Mouse (Mus musculus): ENCODE results near the gene Marc1. TPM values are rescaled to one million over a fixed set of nuclear protein-coding genes. Genes with fewer than 3 reads are reported as not detected.

Marc1 gene
- under 1 TPM in 1 of 2 experiments, not detected in 1; 0.21 TPM for total RNA-seq (2021)
- long read RNA-seq, experiment 1, result 0 reads
- long read RNA-seq, experiment 2, result 0 reads

- no peak for DNase-seq
Observed at GRCm38 (mm10) chr1:184810780-184811575, at the start of gene Marc1. Gene Marc1, minus strand, starts transcription at chr1:184811313.

GRCm38 (mm10) chr1:184860276-184860675 is 49.2 kb upstream of the Marc1 start:
- DNase-seq, result peak; percentile 23 to 59

- no peak for DNase-seq
Observed at GRCm38 (mm10) chr1:184858253-184858652, 47.1 kb upstream of the Marc1 start.

DNA sequence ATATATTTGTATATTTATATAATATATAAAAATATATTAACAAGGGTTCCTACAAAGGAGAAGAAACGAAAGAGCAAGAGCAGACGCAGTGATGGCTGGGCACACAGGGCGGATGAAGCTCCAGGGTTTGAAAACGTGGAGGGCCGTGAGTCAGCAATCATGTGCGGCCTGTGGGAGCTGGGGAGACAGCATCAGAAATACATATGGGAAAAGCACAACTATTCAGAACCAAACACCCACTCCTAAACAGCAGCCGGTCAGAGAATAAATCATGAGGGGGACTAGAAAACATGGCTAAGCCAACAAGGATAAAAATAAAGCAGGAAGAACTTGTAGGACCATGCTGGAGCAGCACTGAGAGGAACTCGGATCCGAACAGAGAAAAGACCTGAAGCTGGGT is 46.1 kb upstream of the Marc1 start:
- no peak for DNase-seq

- peak; percentile 45 to 53 for DNase-seq
Observed at GRCm38 (mm10) chr1:184853922-184854321, 42.8 kb upstream of the Marc1 start.

- DNase-seq, result peak; percentile 89 to 91
Observed at GRCm38 (mm10) chr1:184853339-184853738, 42.2 kb upstream of the Marc1 start.

- peak; percentile 90 to 94 for DNase-seq
Observed at GRCm38 (mm10) chr1:184851741-184852618, 40.9 kb upstream of the Marc1 start.

DNA sequence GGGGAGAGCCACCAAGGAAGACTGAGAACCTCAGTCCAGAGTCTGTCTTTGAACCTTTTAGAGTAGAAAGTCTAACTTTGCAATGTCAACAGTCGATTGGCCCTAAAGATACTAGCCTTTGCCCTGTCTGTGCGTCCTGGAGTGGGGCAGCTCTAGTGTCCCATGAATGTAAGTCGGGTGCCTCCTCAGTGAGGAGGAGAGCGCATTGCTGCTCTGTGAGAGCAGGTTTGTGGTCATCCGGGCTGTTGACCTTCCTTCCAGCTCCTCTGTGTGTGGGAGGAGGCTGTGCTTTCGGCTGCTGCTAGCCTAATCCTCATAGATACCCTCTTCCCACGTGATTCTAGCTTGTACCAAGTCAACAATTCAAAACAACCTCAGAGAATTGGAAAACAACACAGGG is 40.1 kb upstream of the Marc1 start:
- DNase-seq, result peak; percentile 40 to 41

DNA sequence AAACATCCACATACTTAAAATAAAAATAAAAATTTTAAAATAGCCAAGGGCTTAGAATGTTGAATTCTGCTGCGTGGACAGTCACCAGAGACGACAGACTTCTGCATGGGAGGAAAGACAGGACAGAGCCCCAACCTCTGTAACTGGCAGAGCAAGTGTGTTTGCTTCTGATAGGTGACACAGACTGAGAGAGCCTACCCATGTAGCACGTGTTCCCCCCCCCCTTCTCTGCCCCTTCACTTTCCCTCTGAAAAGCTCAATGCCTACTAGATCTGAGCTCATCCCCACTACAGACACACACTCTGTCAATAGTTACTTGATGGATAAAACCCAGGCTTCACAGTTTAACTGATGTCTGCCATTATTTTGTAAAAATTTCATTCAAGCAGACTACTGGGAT is 35.9 kb upstream of the Marc1 start:
- no peak for DNase-seq

DNA sequence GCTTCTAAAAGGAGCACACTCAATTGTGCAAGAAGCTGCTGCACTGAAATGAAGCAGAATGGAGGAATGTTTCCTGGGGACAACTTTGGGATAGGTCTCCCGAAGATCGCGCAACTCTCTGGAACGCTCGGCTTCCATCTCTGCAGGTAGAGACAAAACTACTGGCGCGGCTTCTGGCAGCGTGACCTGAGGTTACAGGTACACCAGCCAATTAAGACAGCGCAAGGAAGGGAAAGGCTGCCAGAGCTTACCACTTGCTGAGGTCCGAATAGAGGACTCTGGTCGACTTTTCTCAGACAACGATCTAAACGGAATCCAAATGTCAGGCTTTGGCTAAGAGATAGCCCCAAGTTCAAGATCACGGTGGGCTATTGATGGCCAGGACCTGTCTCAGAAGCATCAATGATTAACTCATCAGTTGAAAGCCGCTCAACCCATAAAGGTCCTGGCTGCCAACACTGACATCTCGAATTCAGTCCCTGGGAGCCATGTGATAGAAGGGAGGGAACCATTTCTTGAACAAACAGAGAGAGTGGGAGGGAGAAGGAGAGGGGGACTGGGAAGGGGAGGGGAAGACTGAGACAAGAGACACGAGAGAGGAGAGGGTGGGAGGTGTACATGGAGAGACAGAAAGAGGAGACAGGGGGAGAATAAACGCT is 35.1 kb upstream of the Marc1 start, which contains the start of gene Marc2:
Gene Marc2, minus strand, starts transcription at position 360 of the 659 bp plus-strand sequence.
- DNase-seq, result no peak

DNA sequence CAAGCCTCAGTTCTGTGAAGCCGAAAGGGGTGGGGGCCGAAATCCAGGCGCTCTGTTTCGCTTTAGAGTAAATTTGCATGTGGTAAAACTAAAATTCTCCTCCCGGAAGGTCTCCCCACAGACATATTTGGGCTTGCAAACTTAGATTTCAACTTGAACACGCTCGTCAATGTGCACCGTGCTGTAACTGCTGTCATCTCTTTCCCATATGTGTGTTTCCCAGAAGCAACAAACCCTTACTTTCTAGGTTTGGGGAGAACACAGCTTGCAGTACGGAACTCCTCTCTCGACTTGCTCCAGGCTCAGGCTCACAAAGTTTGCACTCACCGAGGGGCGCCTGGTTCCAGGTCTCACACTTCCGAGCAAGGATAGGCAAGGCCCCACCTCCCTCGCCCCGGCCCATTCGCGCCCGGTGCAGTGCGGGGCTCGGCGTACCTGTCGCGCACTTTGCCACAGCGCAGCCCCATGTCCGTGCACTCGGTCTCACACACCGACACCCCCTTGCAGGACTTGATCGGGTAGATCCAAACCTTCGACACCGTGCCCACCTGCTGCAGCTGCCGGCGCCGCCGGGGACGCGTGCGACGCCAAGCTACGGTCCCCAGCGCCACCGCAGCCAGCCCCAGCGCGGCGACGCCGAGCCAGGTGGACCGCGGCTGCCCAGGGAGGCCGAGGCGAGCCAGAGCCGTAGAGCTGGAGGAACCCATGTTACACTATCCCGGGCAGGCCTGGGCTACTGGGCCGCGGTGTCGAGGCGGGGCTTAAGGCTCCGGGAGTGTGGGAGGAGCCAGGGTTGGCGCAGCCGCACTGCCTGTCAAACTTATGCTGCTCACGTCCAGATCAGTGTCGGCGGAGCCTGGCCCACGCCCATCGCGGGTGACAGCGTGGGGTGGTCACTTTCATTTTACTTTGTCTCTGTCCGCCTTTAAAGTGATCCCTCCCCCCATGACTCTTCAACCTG is 34.3 kb upstream of the Marc1 start:
- peak; percentile 96 for DNase-seq

DNA sequence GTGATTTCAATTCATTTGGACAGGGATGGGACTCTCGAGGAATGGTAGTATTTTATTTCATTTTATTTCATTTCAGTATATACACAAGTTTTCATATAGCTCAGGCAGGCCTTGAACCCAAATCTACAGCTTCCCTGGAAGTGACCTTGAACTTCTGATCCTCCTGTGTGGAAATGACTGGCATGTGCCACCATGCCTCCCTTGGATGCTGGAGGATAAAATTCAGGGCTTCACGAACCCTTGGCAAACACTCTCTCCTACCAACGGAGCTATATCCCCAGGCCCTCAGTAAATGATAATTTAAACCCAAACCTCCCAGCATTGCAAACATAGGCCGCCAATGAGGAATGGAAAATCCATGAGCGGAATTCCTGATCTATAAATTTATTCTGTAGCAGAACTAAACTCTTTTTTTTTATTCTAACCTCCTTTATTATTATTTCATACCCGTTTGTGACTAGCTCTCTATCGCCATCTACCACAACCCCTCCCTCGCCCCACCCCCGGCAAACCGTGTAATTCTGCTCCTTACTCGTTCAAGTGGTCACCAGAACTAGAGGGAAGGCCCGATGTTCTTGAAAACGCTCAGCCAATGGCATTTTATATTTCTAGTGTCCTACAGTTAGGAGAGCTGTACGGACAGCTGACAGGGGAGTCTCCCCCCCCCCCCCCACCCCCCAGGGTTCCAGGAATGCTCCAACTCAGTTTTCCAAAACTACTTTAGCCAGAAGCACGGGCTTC is 33.4 kb upstream of the Marc1 start:
- peak; percentile 43 to 65 for DNase-seq

DNA sequence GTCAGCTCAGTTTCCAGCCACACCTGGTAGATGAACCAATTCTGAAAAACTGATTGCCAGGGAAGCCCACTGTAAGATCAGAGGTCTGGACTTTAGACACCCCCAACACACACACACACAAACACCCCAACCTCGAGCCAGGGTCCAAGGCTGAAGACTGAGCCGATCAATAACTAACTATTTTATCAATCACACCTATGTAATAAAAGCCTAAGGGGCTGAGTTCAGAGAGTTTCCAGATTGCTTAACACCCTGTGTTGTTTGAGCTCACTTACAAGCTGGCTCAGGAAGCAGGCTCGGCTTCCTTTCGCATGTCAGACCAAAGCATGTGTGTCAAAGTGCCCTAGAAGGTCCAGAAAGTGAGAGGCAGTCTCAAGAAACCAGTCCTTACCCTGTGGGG is 26.5 kb upstream of the Marc1 start:
- DNase-seq, result no peak

GRCm38 (mm10) chr1:184836350-184836749 is 25.2 kb upstream of the Marc1 start:
- no peak for DNase-seq

DNA sequence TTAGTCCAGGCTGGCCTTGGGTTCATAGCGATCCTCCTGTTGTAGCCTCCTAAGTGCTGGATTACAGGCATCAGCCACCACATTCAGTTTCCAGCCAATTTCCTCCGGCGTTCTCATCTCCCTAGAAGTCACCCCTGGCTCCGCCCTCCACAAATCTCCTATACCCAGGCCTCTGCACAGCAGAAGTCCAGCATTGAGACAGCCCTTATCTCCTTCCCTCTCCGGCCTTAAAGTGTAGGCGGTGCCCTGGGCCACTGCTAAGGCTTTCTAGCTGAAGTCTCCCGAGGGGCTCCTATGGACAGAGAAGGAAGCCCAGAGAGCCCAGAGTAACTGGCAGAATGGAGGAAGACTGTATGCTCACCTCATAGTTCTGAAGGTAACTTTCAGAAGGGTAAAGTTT is 22.4 kb upstream of the Marc1 start:
- DNase-seq, result no peak

- DNase-seq, result no peak
Observed at GRCm38 (mm10) chr1:184832211-184832610, 21.1 kb upstream of the Marc1 start.

- no peak for DNase-seq
Observed at GRCm38 (mm10) chr1:184829897-184830296, 18.8 kb upstream of the Marc1 start.

DNA sequence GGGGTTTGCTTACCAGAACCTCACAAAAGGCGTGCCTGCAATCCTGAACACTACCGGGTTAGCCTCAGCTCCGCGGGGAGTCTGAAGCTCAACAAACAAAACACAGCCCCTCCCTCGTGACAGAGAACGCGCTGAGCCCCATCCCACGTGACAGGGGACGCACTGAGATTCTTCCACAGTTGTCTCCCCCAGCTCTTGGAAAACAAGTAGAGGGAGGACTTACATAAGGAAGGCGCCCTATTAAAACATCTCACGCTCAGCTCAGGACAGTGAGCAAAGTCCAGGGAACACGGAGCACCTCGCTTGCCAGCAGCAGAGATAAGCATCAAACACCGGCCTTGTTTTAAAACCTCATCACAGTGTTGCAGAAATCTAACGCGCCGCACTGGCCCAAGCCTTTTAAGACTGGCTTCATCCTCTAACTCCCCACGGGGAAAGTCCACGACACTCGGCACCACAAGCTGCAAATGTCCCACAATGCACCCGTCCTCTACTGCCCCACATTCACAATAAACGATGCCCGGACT is 16.1 kb upstream of the Marc1 start:
- DNase-seq, result peak; percentile 28 to 33

GRCm38 (mm10) chr1:184825093-184825492 is 14.0 kb upstream of the Marc1 start:
- DNase-seq, result peak in 1 of 2 experiments; percentile 67

DNA sequence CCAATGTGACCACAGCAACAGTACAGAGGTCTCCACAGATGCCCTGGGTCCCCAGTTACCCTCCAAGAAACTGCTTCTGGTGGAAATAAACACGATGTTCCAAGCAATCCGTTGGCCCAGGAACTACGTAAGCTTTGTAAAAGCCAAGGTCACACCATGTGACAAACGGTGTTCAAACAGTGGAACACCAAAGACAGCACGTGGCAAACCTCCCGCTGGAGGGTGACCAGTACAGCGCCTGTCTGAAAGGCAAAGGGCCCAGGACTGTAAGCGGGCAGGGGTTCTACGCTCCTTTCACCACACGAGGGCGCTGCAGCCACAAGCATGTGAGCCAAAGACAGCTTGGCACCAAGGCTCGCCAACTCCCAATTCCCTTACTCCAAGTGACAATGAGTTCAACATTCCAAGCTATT is 13.3 kb upstream of the Marc1 start:
- DNase-seq, result peak; percentile 91 to 96
